Mouse (Mus musculus): ENCODE data around the gene Gfra4.

- TF ChIP-seq CTCF (IDR thresholded peaks at IDR 0.05; ENCODE audit: low read depth, low read length) (no peak), POLR2A (IDR thresholded peaks at IDR 0.05; ENCODE audit: extremely low read depth, insufficient read depth, low read length) (no peak)
Measured at GRCm38 (mm10) chr2:131036757-131037156, 6.1 kb downstream of the Gfra4 start.
